Mouse (Mus musculus) brain, embryonic 18.5 days (tissue): ENCODE data around the gene Nup62cl.

Experiments
- DNase-seq: peaks from one replicate; pipeline ENCODE4 v3.0.0-alpha.2; 2012; ENCODE audit warnings: low read depth, low spot score

Gene Nup62cl

DNA sequence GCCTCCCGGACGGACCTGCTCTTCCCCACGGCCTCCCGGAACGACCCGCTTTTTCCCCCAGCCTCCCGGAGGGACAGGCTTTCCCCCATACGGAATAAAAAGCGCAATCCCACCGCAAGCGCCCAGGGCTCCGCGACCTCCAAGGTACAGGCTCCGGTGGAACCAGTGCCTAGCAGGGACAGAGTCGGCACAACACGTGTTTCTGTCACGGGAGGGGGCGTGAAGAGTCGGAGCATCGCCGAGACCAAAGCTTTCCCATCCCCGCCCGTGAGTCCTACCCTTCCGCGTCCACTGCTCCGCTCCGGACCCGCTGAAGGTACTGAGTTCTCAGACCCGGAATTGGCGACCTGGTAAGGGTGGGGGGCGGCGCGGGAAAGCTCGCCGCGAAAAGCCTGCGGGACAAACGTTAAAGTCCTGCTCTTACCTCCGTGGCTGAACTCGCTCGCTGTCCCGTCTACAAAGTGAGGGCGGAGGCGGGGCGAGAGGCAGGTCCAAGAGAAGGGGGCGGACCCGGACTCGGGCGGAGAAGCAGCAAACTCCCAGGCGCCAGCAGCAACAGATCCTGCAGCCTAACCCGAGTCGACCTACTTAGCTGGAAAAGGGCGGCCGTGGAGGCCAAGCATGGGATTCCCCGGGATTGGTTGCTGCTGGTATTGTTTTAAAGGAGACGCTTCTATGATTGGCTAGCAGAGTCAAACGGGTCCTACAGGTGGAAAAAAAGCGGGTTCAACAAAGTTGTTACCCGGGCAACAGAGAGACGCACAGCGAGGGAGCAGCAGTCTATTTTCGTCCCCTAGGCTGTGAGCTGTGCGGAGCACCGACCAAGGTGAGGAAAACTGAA, at the start of gene Nup62cl, which contains the start of gene Pih1h3b:
Gene Nup62cl (minus strand): TSS at position 578 of the 841 bp plus-strand sequence.
Gene Pih1h3b (plus strand): TSS at position 745 of the 841 bp plus-strand sequence.
- DNase-seq, result no peak

DNA sequence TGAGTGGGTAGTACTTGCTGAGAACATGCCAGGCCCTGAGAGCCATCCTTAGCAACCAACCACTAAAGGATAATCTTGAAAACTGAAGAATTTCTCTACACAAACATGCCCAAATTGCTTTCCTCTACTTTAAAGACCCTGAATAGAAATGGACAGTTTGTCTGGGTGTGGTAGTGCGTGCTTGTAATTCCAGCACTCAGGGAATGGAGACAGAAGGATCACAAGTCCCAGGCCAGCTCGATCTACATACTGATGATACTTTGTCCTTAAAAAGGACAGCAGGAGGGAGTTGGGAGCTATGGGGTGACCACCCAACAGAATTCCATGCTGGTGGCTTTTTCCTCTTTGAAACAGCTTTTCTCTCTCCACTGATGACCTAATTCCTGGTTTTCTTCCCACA, 31.6 kb upstream of the Nup62cl start:
- DNase-seq, result no peak

DNA sequence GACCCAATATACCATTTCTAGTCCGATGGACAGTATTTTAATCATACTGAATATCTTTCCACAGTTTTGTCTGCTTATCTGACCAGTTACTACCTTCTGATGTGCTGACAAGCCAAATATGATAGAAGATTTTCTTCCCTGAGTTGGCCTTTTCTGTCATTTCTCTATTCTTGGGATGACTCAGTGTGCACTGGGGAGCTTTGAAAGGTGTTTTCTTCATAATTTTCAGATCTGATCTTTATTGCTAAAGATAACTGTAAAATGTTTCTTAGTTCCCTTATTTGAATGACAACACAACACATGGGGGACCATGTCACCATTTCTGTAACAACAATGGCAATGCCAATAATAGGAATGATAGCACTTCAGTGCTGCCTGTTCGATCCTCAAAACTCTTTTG, 20.0 kb upstream of the Nup62cl start:
- DNase-seq, result no peak

DNA sequence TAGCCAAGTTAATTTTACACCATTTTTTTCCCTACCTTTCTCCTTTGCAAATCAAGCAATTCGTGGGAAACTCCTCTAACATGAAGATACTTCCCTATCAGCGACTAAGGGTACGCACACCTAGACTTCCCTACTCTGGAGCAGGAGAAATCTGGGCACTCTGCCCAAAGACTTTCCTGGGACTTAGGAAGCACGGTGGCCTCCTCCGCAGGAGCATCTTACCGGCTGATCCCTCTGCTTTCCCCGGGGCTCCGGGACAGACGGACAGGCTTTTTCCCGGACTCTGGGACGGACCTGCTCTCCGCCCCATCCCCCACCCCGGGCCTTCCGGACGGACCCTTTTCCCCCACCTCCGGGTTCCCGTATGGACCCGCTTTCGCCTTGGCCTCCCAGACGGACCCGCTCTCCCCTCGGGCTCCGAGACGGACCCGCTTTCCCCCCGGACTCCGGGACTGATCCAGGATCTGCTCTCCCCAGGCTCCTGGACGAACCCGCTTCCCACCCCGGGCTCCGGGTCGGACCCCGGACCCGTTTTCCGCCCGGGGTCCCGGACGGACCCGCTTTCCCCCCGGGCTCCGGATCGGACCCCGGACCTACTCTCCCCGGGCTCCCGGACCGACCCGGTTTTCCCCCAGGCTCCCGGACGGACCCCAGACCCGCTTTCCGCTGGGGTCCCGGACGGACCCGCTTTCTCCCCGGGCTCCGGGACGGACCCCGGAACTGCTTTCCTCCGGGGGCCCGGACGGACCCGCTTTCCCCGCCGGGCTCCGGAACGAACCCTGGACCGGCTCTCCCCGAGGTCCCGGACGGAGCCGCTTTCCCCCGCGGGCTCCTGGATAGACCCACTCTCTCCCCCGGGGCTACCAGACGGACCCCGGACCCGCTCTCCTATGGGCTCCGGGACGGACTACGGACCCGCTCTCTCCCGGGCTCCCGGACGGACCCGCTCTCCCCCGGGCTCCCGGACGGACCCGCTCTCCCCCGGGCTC, 1.3 kb downstream of the Nup62cl start:
- DNase-seq, result no peak

DNA sequence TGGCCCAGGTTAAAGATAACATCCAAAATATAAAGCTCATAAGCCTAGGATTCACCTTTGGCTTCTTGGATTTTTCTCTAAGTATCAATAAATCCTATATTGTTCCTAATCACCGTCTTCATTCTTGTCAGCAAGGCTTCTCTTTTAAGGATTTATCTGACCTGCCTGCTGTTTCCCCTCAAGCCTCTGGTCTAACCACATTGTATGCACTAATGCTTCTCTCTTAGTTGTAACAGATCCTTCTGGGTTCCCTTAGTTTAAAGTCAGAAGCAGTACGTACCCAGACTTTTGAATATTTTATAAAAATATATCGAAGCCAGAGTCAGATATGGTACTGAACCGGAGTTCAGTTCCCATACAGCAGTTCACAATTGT, 63.8 kb downstream of the Nup62cl start:
- DNase-seq, result no peak

DNA sequence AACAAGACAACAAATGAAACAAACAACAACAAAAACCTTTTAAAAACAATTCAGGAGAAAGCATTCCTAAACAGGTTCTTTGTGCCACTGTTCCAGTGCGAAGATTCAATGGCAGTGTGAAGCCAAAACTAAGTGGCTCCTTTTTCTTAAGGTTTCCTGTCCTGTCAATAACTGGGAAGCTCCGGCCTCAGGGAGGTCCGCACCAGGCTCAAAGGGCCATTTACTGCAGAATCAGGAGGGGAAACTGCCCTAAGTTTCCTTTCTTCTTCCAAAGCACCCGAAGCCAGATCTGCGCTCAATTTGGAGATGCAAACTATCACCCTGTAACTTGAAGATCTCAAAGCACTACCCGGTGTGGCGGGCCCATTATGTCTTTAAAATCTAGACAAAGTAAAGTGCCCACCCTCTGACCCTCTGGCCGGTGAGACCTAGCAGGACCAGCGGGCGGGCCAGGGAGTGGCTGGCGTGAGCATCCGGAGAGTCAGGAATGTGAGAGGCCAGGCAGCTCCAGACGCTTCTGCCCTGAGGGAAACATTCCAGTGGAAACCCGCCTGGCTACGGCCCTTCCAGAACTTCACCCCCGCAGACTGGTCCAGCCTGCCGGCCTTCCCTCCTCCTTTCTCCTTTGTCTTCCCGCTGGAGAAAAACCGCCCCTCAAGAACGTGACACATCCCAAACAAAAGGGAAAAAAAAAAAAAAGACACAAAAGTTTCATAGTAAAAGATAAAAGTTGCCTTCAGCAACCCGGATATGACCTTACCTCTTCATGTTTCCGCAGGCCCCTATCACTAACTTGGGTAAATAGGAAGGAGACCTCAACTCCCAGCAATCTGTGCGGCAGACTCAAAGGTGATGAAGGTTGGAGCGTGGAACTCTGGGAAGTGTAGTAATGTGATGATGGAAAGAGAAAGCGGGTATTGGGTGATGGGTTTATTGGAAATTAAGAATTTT, 64.5 kb downstream of the Nup62cl start, which contains the start of gene Rbm41:
Gene Rbm41 (minus strand): TSS at position 856 of the 951 bp plus-strand sequence.
- peak; percentile 70 for DNase-seq

DNA sequence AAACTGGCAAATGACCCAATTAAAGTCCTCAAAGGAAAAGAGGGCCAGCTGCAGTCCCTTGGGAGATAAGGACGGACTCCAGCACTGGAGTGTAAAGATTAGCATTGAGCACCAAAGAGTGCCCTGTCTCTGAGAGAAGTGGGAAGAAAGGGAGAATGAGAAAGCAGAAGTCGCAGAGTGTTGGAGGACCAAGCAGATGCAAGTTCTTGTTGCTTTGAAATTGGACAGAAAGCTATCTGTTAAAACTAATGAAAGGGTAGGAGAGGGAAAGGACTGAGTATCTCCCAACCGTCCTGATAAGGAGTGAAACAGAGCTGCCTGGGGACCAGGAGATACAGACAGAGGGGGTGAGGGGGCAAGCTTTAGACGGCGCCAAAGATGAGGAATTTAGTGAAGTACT, 80.4 kb downstream of the Nup62cl start:
- DNase-seq, result no peak
